Mouse (Mus musculus) limb, embryonic 12.5 days (tissue): ENCODE measurements around the gene Zdhhc13. TPM values are rescaled to one million over a fixed set of nuclear protein-coding genes. Genes with fewer than 3 reads are reported as not detected.

Source experiments
- ATAC-seq: fragments of 200-750 bp; cut with Nextera tagmentation; 2 replicates; pipeline ENCODE4 v1.8.0; 2017; ENCODE audit warnings: low read depth, moderate TSS enrichment; ENCODE audit not compliant: insufficient number of reproducible peaks, insufficient read depth, low FRiP score, low TSS enrichment
- H3K27ac ChIP-seq: fragments of 300-500 bp; sonication (generic); 2 replicates; pipeline ENCODE4 v1.5.1; 2016; ENCODE audit warnings: mild to moderate bottlenecking, moderate library complexity
- H3K27me3 ChIP-seq: fragments of 300-500 bp; sonication (generic); 2 replicates; pipeline ENCODE4 v1.6.1; 2016; ENCODE audit warnings: mild to moderate bottlenecking, moderate library complexity
- H3K36me3 ChIP-seq: fragments of 300-500 bp; sonication (generic); 2 replicates; pipeline ENCODE4 v1.6.1; 2016; ENCODE audit warnings: mild to moderate bottlenecking, moderate library complexity
- H3K4me1 ChIP-seq: fragments of 300-500 bp; sonication (generic); replicated peaks from 2 replicates; pipeline ENCODE4 v1.6.1; 2016
- H3K4me2 ChIP-seq: fragments of 300-500 bp; sonication (generic); 2 replicates; pipeline ENCODE4 v1.6.1; 2016; ENCODE audit warnings: mild to moderate bottlenecking, moderate library complexity
- H3K4me3 ChIP-seq: fragments of 300-500 bp; sonication (generic); replicated peaks from 2 replicates; pipeline ENCODE4 v1.5.1; 2016; ENCODE audit warnings: mild to moderate bottlenecking
- H3K9ac ChIP-seq: fragments of 300-500 bp; sonication (generic); replicated peaks from 2 replicates; pipeline ENCODE4 v1.6.1; 2016; ENCODE audit warnings: mild to moderate bottlenecking, moderate library complexity
- H3K9me3 ChIP-seq: fragments of 300-500 bp; sonication (generic); 2 replicates; pipeline ENCODE4 v1.6.1; 2016; ENCODE audit warnings: mild to moderate bottlenecking, moderate library complexity
- WGBS: fragments of 180-500 bp; shearing (Covaris S2); methylation state at CpG from one replicate; pipeline ENCODE4 v1.1.7; 2016; 5-methylcytosine and 5-hydroxymethylcytosine counted together
- polyA plus RNA-seq: library from polyadenylated mRNA; unstranded; fragments of >200 nt; fragmentation: Nextera tagmentation; extraction: Ambion mirVana; gene quantifications from 2 replicates; pipeline ENCODE4 v1.2.1, GENCODE M21; 2016

Gene Zdhhc13
- polyA plus RNA-seq, 1 experiment from 2014 or later, result 29.6 TPM

DNA sequence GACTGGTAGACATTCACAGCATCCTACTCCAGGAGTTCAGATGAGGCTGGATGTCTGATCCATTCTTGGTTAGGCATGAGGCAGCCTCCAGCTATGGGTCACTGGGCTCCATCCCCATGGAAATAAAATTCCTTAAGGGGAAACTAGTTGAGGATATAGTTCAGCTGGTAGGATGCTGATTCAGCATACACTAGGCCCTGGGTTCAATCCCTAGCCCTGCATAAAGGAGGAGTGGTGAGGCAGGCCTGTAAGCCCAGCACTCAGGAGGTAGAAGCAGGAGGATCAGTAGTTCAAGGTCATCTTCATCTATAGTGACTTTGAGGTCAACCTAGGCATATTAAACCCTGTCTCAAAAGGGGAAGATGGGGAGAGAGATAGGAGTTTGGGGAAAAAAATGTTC is 75.4 kb downstream of the Zdhhc13 start:
- no peak for ATAC-seq
- no peaks in the 10 kb centered on the region for H3K4me1 ChIP-seq
- no peaks in the 10 kb centered on the region for H3K9me3 ChIP-seq
- H3K4me3 ChIP-seq, result no peak overlapping the region
- H3K27ac ChIP-seq, result no peak overlapping the region
- H3K36me3 ChIP-seq, result peaks cover 42% of the 10 kb centered on the region
- no peak overlapping the region for H3K4me2 ChIP-seq
- no peaks in the 10 kb centered on the region for H3K27me3 ChIP-seq
- H3K9ac ChIP-seq, result no peak overlapping the region

DNA sequence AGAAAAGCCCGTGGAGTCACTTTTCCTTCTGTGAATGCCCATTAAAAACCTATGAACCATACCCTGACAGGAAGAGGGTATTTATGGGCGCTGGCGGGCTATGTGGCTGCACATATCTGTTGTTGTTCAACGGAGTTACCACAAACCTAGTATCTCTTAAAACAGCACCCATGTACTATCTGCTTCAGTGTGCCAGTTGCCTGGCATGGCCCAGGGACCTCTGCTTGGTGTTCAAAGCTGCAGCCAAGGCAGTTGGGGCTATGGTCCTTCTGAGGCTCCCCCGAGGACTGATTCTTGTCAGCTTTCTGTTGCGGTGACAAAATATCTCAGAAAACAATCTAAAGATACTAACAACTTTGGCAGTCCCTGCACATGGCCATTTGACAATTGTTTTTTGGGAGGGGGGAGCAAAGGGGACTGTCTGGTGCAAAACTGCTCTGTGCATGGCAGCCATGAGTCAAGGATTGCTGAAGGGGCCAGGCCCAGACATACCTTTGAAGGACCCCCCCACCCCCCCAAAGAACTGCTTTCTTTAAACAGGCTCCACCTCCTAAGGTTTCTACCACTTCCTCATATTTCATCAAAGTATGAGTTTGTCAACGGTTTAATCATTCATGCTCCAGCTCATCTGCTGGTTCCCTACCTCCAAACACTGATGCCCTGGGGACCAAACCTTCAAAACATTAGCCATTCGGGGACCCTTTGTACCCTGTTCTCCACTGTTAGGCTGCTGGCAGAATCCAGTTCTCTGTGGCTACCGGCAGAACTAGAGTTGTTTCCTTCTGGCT is 76.1 kb downstream of the Zdhhc13 start:
- Histone ChIP-seq H3K36me3 (peaks cover 48% of the 10 kb centered on the region), H3K27ac (no peak overlapping the region), H3K4me3 (no peak overlapping the region), H3K9ac (no peak overlapping the region), H3K4me1 (no peaks in the 10 kb centered on the region), H3K4me2 (no peak overlapping the region), H3K27me3 (no peaks in the 10 kb centered on the region), H3K9me3 (no peaks in the 10 kb centered on the region)
- no peak for ATAC-seq
- 90% methylated on average over 9 of the region's 9 CpGs for WGBS

DNA sequence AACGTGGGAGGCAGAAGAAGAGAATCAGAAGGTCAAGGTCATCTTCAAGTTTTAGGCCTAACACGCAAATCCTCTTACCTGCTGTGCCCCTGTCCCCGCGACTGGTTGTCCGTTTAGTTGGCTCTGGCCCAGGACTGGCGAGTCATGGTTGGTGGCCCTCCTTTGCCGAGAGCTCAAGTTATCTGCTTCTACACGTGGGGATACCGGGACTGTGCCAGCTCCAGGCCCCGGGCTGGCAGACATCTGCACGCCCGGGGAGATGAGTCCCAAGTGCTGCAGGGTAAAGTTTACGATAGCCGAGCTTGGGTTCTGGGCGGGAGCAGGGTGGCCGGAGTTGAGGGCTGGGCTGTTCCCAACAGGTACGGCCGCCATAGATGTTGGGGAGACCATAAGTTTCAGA is 78.8 kb downstream of the Zdhhc13 start:
- peaks cover 75% of the 10 kb centered on the region for H3K36me3 ChIP-seq
- H3K4me3 ChIP-seq, result no peak overlapping the region
- H3K4me2 ChIP-seq, result no peak overlapping the region
- no peak overlapping the region for H3K9ac ChIP-seq
- WGBS, result 96% methylated on average over 18 of the region's 18 CpGs
- H3K9me3 ChIP-seq, result no peaks in the 10 kb centered on the region
- H3K4me1 ChIP-seq, result no peaks in the 10 kb centered on the region
- no peak overlapping the region for H3K27ac ChIP-seq
- no peaks in the 10 kb centered on the region for H3K27me3 ChIP-seq
- ATAC-seq, result no peak

DNA sequence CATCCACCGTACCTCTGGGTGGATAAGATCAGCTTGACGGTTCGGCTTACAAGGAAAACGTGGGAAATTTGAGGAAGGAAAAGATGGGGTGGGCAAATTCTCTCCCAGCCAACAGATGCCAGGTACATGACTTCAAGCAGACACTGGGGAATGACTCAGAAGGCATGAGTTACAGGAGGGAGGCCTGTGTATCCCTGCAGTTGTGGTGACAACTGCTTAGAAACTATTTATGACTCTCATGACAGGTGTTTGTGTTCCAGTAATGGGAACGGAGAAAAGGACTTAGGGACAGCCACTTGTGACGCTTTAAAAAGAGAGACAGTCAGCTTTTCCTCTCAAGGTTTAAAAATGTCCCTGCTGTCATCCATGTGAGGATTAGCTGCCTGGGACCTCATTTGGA is 81.3 kb downstream of the Zdhhc13 start:
- Histone ChIP-seq H3K27ac (no peak overlapping the region), H3K27me3 (no peaks in the 10 kb centered on the region), H3K9ac (no peak overlapping the region), H3K4me2 (no peak overlapping the region), H3K36me3 (peaks cover 99% of the 10 kb centered on the region), H3K9me3 (no peaks in the 10 kb centered on the region), H3K4me1 (no peaks in the 10 kb centered on the region), H3K4me3 (no peak overlapping the region)
- 84% methylated on average over 6 of the region's 6 CpGs for WGBS
- ATAC-seq, result no peak

DNA sequence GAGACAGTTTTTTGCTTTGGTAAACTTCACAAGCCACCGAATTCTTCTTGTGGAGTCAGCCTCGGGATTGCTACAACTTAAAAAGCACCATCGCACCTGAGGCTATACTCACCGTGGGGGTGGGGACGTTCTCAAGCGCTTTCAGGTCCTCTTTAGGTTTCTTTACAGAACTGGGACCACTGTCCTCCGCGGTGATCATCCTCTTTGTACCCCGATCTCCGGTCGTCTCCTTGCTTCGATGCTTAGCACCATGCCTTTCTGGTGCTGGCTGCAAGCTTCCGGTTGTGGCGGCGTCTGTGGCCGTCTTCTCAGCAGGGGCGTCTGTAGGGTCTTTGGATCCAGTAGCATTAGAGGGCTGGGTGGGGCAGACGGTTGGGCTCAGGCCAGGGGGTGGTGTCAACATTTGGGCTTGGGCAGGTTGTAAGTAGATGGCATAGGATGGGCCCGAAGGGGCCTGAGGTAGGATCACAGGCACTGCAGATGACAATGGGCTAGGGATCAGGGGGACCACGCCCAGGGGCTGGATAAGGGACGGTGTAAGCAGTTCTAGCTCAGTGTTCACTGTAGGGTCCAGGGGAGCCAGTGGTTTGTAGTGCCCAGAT is 81.9 kb downstream of the Zdhhc13 start:
- Histone ChIP-seq H3K9me3 (no peaks in the 10 kb centered on the region), H3K36me3 (peaks cover 99% of the 10 kb centered on the region), H3K4me3 (no peak overlapping the region), H3K4me2 (no peak overlapping the region), H3K27ac (no peak overlapping the region), H3K9ac (no peak overlapping the region), H3K27me3 (no peaks in the 10 kb centered on the region), H3K4me1 (no peaks in the 10 kb centered on the region)
- 92% methylated on average over 21 of the region's 21 CpGs for WGBS
- ATAC-seq, result no peak

DNA sequence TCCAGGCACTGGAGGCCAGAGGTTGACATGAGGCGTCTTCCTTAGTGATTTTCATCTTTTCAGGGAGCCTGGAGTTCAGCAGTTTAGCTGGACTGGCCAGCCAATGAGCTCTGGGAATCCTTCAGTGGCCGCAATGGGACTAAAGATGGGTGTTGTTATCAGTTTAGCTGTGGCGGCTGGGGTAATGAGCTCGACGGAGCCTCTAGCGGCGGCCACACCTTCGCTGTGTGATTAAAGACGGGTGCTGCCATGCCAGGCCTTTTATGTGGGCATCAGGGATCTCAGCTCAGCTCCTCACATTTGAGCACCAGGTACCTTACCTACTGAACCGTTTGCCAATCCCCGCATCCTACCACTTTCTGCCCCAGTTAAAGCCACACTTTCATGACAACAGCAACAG is 82.5 kb downstream of the Zdhhc13 start:
- no peak for ATAC-seq
- 90% methylated on average over 11 of the region's 11 CpGs for WGBS

DNA sequence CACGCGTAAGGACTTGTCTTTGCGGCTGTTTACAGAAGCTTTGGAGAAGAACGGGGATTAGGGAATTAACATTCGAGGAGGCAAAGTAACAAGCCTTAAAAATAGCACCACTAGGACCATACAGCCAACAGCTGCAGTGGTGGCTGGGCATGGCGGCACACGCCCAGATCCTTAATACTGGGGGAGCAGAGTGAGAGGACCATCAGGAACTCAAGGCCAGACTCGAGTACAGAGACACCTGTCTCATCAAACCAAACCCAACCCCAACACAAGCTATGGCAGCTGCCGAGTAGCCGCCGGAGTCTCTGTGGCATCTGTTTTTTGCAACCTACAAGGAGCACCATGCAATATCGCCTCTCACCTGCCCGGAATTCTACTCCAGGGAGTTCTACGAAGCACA is 86.3 kb downstream of the Zdhhc13 start:
- H3K36me3 ChIP-seq, result peaks cover 76% of the 10 kb centered on the region
- no peaks in the 10 kb centered on the region for H3K27me3 ChIP-seq
- peaks cover 19% of the 10 kb centered on the region for H3K4me1 ChIP-seq
- no peak overlapping the region for H3K27ac ChIP-seq
- no peak overlapping the region for H3K9ac ChIP-seq
- no peak for ATAC-seq
- no peak overlapping the region for H3K4me3 ChIP-seq
- no peak overlapping the region for H3K4me2 ChIP-seq
- H3K9me3 ChIP-seq, result no peaks in the 10 kb centered on the region
- 89% methylated on average over 14 of the region's 14 CpGs for WGBS

More for the DNA sequence above, 82.5 kb downstream of the Zdhhc13 start:
- peaks cover 98% of the 10 kb centered on the region for H3K36me3 ChIP-seq
- H3K4me3 ChIP-seq, result no peak overlapping the region
- no peaks in the 10 kb centered on the region for H3K9me3 ChIP-seq
- H3K4me1 ChIP-seq, result no peaks in the 10 kb centered on the region
- H3K9ac ChIP-seq, result no peak overlapping the region
- no peaks in the 10 kb centered on the region for H3K27me3 ChIP-seq
- H3K4me2 ChIP-seq, result no peak overlapping the region
- H3K27ac ChIP-seq, result no peak overlapping the region

DNA sequence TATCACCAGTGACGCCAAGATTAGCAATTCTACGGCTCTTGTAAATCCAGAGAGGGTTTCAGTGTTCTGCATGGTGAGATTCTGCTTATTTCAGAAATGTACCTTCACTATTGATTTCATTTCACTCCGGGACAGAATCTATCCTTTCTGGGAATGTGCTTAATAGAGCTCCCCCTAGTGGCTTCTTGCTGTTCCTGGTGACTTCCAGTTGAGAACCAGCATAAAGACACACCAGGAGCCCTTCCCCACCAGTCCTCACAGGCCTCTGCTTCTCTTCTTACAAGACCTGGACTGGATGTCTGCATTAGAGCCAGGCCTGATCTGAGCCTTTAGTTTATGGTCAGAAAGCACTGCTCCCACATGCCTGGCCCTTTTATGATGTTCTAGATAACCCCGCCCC is 87.7 kb downstream of the Zdhhc13 start:
- Histone ChIP-seq H3K9ac (no peak overlapping the region), H3K4me2 (no peak overlapping the region), H3K36me3 (peaks cover 62% of the 10 kb centered on the region), H3K9me3 (no peaks in the 10 kb centered on the region), H3K4me3 (no peak overlapping the region), H3K4me1 (peaks cover 23% of the 10 kb centered on the region), H3K27me3 (no peaks in the 10 kb centered on the region), H3K27ac (no peak overlapping the region)
- ATAC-seq, result no peak
- WGBS, result 74% methylated on average over 4 of the region's 4 CpGs

Other genes starting within 250 kb of the Zdhhc13 start
- not detected in 2 replicates for gene Mrgprb2, start 230.9 kb upstream of the Zdhhc13 start, polyA plus RNA-seq
- not detected in 2 replicates for gene Mrgprb3, start 145.2 kb upstream of the Zdhhc13 start, polyA plus RNA-seq
- 7.6 and 8.4 TPM in 2 replicates for gene Csrp3, start 59.0 kb downstream of the Zdhhc13 start, polyA plus RNA-seq
- 13.7 and 15.4 TPM in 2 replicates for gene E2f8, start 92.6 kb downstream of the Zdhhc13 start, polyA plus RNA-seq
- 12.2 and 12.4 TPM in 2 replicates for gene Nav2, start 119.7 kb downstream of the Zdhhc13 start, polyA plus RNA-seq